Mouse (Mus musculus) forebrain, embryonic 11.5 days (tissue): ENCODE results near the gene Epha6. TPM values are rescaled to one million over a fixed set of nuclear protein-coding genes. Genes with fewer than 3 reads are reported as not detected.

ENCODE experiments used
- microRNA-seq: library from miRNA; unstranded; fragments of <30 nt; microRNA quantifications from one replicate; pipeline ENCODE4, GENCODE M21; 2016; ENCODE audit not compliant: insufficient number of aligned reads
- polyA plus RNA-seq: library from polyadenylated mRNA; unstranded; fragments of >200 nt; fragmentation: Nextera tagmentation; extraction: Ambion mirVana; gene quantifications from 2 replicates; pipeline ENCODE4 v1.2.1, GENCODE M21; 2014

Gene Epha6
- polyA plus RNA-seq, 1 experiment from 2014 or later, result 0.68 TPM

Small RNAs within 50 kb of the gene (microRNA-seq; reads per million reads assigned to microRNA genes)
- gene Gm24755, result not detected
